Mouse (Mus musculus): ENCODE measurements around the gene Pkd1.

DNA sequence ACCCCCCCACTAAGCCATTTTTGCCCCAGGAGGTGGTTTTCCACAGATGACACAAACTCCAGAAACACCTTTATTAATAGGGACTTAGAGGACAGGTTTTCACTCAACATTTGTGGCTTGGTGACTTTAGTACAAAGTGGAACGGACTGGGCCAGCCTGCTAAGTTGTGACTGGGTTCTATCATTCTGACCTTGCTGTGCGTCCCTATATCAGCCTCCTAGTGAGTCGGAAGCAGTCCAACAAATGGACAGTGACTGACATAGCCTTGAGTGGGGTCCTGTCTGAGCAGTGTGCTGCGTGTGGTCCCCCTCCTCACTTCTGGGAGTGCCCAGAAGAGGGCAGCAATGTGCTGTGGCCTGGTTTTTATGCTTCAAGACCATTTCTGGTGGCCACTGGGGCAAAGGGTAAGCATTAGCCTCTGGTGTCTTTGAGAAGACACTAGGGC, 20.6 kb upstream of the Pkd1 start:
- TF ChIP-seq POLR2A (IDR thresholded peaks at IDR 0.05; ENCODE audit: low read depth, low read length): no peak
- TF ChIP-seq CTCF (conservative IDR thresholded peaks at IDR 0.05; ENCODE audit: insufficient read depth, insufficient read length, low read depth, low read length): peak; percentile 85

Data from kidney, adult 2 months (tissue).